Mouse (Mus musculus) brain, adult 2 months (tissue): ENCODE measurements around the gene Oxct1.

Experiments used
- DNase-seq: peaks from one replicate; pipeline ENCODE4 v3.0.0; 2011; ENCODE audit warnings: low read depth, low spot score

Gene Oxct1

GRCm38 (mm10) chr15:4028411-4028700, 2.2 kb downstream of the Oxct1 start:
- no peak for DNase-seq

DNA sequence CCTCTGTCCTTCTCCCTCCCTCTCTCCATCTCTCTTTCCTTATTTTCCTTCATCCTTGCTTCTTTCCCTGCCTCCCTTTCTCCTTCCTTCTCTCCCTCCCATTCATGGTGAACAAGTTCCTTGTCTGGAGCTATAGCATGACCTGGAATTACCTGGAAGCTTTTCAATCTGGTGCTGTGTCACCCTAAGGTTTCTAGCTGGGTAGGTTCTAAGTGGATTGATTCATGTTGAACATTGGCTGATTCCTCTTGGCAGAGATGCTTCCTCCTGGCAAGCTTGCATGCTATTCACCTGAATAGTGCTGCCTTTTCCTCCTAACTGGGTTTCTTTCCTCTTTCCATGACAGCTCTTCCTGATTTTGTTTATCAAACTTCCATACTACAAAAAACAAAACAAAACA, 2.8 kb downstream of the Oxct1 start:
- DNase-seq: no peak

GRCm38 (mm10) chr15:4033168-4034004, 7.2 kb downstream of the Oxct1 start:
- no peak for DNase-seq

GRCm38 (mm10) chr15:4042423-4042822, 16.2 kb downstream of the Oxct1 start:
- DNase-seq: no peak

GRCm38 (mm10) chr15:4043032-4043471, 16.9 kb downstream of the Oxct1 start:
- no peak for DNase-seq

DNA sequence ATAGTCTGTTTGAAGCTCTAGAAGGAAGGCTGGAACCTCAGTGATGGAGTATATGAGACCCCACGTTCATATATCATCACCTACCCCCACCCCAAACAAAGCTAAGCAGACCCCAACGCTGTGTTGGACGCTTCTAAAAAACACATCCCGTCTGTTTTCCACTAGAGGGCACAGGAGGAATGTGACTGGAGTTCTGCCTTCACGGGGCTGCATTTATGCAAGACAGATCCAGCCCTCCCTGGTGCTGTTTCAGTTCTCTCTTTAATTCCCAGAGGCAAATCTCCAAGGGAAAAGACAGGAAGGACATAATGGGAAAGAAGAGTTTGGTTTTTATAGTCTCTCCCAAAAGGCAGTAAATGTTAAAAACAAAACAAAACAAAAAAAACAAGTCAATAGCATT, 30.4 kb downstream of the Oxct1 start:
- DNase-seq: peak; percentile 87

DNA sequence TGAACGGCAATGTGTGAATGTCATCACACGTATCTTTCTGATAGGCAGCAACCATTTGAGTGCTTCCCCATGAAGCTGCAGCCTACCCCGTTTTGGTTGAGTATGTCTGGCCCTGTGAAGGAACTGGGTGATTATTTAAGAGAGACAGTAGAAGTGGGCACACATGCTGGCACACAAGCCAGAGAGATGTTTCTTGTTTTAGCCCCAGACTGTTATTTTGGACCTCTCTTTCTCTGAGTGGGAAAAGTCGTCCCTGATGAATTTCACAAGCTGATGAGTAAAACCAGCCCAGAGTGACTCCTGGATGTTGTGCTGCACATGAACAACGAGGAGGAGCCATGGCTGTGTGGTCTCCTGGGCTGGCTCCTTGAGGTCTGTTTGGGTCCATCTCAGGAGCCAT, 37.4 kb downstream of the Oxct1 start:
- peak; percentile 81 for DNase-seq

- no peak for DNase-seq
These were observed 37.8 kb downstream of the Oxct1 start for GRCm38 (mm10) chr15:4064013-4064412.

DNA sequence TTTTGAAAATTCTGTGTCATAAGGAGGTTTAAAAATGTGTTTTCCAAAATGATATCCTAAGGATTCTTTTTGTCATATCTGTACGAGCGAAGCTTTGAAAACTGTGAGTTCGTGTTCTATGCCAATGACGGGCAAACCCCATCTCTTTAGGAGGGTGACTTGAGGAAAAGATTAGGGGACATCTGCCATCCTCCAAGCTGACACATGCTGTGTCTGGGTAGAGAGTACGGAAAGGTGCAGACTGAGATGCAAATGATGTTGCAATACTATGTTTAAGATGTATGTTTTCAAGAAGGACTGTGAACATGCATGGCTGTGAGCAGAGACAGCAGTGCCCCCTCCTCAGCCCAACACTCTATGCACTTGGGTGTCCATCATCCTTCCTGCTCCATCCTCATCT, 38.5 kb downstream of the Oxct1 start:
- DNase-seq: peak; percentile 48

DNA sequence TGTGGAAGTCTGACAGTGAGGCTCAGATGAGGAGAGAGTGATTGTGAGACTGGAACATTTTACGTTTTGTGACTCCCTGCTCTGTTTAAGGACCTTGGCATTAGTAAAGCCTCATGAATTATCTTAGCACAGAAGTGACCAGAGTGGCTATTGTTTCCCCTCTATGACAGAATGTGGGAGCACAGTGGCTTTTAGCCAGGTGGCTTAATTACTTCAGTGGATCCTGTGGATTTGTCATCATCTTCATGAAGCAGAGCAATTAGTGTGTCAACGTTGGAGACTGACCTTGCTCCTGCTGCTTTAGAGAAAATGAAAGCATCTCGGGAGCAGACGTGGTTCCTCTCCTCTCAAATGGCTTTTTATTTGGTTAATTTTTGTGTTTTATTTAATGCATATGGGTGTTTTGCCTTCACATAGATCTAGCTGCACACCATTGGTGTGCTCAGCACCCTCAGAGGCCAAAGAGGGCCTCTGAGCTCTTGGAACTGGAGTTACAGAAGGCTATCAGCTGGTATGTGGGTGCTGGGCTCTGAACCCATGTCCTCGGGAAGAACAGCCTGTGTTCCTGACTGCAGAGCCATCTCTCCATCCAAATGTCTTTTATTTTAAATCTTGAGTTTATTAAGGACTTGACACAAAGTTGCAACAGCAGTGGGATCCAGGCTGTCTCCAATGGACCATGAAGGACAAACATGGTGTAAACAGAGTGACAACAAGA, 41.2 kb downstream of the Oxct1 start:
- peak; percentile 88 for DNase-seq

GRCm38 (mm10) chr15:4077978-4078377, 51.8 kb downstream of the Oxct1 start:
- peak; percentile 53 for DNase-seq

- DNase-seq: no peak
These were observed 52.6 kb downstream of the Oxct1 start for GRCm38 (mm10) chr15:4078785-4079184.

GRCm38 (mm10) chr15:4079425-4080189, 53.4 kb downstream of the Oxct1 start:
- DNase-seq: no peak

DNA sequence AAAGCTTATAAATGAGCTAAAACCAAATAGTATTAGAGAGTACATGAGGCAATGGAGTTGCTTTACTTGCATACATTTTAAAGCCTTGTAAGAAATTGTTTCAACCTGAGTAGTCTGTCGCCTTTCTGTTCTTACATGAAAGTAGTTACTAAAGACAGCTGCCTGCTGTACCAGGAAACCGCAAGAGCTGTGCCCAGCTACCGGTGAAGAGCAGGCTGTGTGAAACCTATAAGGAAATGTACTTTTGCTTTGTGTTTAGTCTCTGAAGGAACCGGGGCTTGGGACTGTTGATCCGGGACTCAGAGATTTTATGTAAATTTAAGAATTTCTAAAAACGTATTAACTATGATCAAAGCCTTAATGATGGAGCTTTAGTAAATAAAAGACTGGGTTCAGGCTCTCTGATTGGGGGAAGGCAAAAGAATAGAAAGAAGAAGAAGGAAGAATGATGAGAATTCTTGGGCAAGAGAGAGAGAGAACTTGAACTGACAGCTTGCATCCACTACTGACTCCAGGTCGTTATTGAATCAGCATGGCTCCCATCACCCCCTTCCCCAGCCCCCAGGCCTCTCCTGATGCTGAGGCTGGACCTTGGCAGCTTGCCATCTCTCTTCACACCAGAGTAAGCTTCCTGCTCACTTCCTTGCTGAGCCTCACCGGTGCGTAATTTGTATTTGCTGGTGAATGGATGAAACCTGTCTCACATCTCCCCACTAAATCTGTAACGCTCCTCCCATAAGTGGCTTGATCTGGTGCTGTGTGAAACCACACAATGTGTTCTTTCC, 59.6 kb downstream of the Oxct1 start:
- DNase-seq: peak; percentile 51

- DNase-seq: peak; percentile 55
These were observed 61.3 kb downstream of the Oxct1 start for GRCm38 (mm10) chr15:4087446-4087845.

DNA sequence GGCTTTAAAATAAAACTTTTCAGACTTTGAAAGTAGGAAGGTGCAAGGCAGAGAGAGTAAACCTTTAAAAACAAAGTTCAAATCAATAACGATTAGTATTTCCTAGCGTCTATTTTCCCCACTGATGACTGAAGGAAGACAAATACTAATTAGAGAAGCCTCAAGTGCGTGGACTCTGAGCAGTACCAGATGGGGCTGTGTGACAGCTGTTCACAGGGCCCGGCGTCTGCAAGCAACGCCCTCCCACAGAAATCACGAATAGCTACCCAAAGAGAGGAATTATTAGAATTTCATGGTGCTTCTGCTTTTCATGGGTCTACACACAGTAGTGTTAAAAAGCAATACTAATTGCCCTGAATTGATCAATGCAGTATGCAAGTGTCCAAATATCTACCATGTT, 61.7 kb downstream of the Oxct1 start:
- DNase-seq: peak; percentile 75

GRCm38 (mm10) chr15:4090601-4091000, 64.4 kb downstream of the Oxct1 start:
- DNase-seq: no peak

DNA sequence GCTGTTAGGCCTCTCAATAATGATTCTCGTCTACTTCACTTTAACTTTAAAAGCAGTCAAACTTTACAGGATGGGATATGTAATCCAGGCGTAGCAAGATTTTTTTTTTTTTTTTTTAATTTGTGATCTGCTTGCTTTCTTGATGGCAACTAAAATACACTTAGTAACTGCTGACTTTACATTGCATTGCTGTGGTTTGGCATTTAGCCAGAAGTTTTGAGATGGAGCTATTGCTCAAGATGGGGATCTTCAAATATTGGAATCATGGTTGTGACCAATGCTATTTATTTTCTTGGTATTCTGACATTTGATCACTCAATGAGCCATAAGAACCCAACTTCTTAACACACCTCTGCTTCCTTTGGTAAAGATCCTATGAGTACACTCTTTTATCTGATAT, 66.4 kb downstream of the Oxct1 start:
- no peak for DNase-seq

DNA sequence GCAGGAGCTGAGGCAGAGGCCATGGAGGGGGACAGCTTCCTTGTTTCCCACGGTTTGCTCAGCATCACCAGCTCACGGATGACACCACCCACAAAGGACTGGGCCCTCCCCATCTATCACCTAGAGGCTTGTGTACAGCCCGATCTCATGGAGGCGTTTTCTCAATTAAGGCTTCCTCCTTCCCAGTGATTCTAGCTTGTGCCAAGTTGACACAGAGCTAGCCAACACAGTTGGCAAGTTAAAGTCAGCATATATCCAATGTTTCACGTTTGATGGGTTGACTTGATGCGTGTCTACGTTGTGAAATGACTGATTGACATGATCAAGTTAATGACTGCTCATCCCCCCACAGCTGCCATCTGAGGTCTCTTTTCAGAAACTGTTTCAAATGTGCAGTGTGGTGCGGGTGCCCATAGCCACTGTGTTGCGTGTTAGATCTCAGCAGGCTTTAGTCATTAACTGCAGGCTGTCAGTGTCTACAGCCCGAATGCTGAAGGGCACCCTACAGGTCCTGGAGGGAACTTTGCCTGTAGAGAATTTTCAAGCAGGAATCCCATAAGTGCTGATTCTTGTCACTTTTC, 74.2 kb downstream of the Oxct1 start:
- DNase-seq: peak; percentile 51

GRCm38 (mm10) chr15:4101025-4101424, 74.8 kb downstream of the Oxct1 start:
- peak; percentile 88 for DNase-seq

GRCm38 (mm10) chr15:4104319-4104718, 78.1 kb downstream of the Oxct1 start:
- peak; percentile 39 for DNase-seq
